In the genomic region with DNA sequence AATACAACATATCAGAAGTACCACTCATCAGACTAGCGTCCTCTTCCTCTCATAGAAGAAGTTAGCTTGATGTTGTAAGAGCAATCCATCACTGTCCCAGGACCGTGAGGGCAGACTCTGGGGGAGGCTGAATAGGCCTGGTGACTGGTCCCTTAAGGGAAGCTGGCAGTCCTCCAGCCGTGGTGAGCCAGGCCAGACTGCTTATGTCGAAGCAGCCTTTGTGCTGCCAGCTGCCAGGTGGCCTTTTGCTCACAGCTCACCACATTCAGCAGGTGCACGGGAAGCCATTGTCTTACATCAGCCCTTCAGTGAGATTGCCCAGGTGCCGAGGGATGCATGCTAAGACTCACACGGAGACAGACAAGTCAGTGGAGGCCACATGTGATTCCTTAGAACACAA, we compare ENCODE assay signal across 9 mouse cellular contexts.
DNase-seq lines count a peak whose midpoint lies in the region; ATAC-seq lines count a peak whose summit lies in the region.
"Had no signal": no experiment of that assay in that cellular context is flagged by ENCODE, and none has a peak within 500 bp of the region (broad histone marks: within the 10 kb centered on the region; RNA-seq: fewer than 3 reads in every experiment).

No protein-coding gene starts in this region.

- peaks cover 12% of the 10 kb centered on the region for H3K27me3 ChIP-seq in midbrain, embryonic 10.5 days (ENCODE audit: low read depth, poor library complexity, severe bottlenecking)
- no peaks in the 10 kb centered on the region for H3K27me3 ChIP-seq in midbrain, embryonic 11.5 days (ENCODE audit: control insufficient read depth, insufficient read depth, low read length)
- H3K27me3 ChIP-seq in hindbrain, embryonic 15.5 days = no peaks in the 10 kb centered on the region

- H3K27ac ChIP-seq in midbrain, embryonic 10.5 days (replicated peaks) = peak overlapping the region; percentile 49; the same call in 1 of the 2 replicates
- no peak overlapping the region for H3K27ac ChIP-seq in midbrain, embryonic 11.5 days (ENCODE audit: low read depth, low read length)
- peak overlapping the region; percentile 11; the same call in 1 of the 2 replicates for H3K27ac ChIP-seq in hindbrain, embryonic 15.5 days (replicated peaks)
- H3K27ac ChIP-seq: layer of hippocampus, adult 2 months had no signal

- WGBS in midbrain, embryonic 10.5 days = 74% methylated on average over 7 of the region's 7 CpGs
- WGBS in midbrain, embryonic 11.5 days = 83% methylated on average over 7 of the region's 7 CpGs
- 17% methylated on average over 7 of the region's 7 CpGs for WGBS in hindbrain, embryonic 15.5 days

- H3K4me1 ChIP-seq in midbrain, embryonic 10.5 days = peaks cover 20% of the 10 kb centered on the region
- peaks cover 7% of the 10 kb centered on the region for H3K4me1 ChIP-seq in midbrain, embryonic 11.5 days (ENCODE audit: control insufficient read depth, insufficient read depth, low read length)
- peaks cover 30% of the 10 kb centered on the region for H3K4me1 ChIP-seq in hindbrain, embryonic 15.5 days (replicated peaks)

- no peaks in the 10 kb centered on the region for H3K36me3 ChIP-seq in midbrain, embryonic 10.5 days
- no peaks in the 10 kb centered on the region for H3K36me3 ChIP-seq in midbrain, embryonic 11.5 days (ENCODE audit: control insufficient read depth, insufficient read depth, low read length)
- H3K36me3 ChIP-seq in hindbrain, embryonic 15.5 days = no peaks in the 10 kb centered on the region

- no peak overlapping the region for H3K4me3 ChIP-seq in midbrain, embryonic 10.5 days
- H3K4me3 ChIP-seq in midbrain, embryonic 11.5 days (ENCODE audit: low read depth, low read length) = no peak overlapping the region
- no peak overlapping the region for H3K4me3 ChIP-seq in hindbrain, embryonic 15.5 days
- H3K4me3 ChIP-seq: layer of hippocampus, adult 2 months had no signal

- DNase-seq in embryo, embryonic 11 days = peak; percentile 16
- DNase-seq in embryo, embryonic 9.5 days (ENCODE audit: extremely low spot score) = no peak
- no peak for DNase-seq in midbrain, embryonic 10.5 days (ENCODE audit: low spot score)
- DNase-seq in midbrain, embryonic 11.5 days (ENCODE audit: low spot score, missing footprints) = no peak
- DNase-seq in adrenal gland, postnatal 36 days = peak; percentile 82 to 83
- no peak for DNase-seq in lung, adult 18-20 months
- no peak for DNase-seq in spleen, postnatal 36 days (ENCODE audit: low spot score in 2 of 2)

- H3K9ac ChIP-seq in midbrain, embryonic 11.5 days (ENCODE audit: low read length) = no peak overlapping the region
- no peak overlapping the region for H3K9ac ChIP-seq in hindbrain, embryonic 15.5 days

- ATAC-seq in midbrain, embryonic 11.5 days (ENCODE audit: low FRiP score) = no peak
- ATAC-seq in hindbrain, embryonic 15.5 days (ENCODE audit: low FRiP score, low read depth) = peak; percentile 73; the same call in 1 of the 2 replicates

- no peak overlapping the region for H3K4me2 ChIP-seq in midbrain, embryonic 11.5 days
- no peak overlapping the region for H3K4me2 ChIP-seq in hindbrain, embryonic 15.5 days

- H3K9me3 ChIP-seq in midbrain, embryonic 10.5 days (replicated peaks) = no peaks in the 10 kb centered on the region
- no peaks in the 10 kb centered on the region for H3K9me3 ChIP-seq in midbrain, embryonic 11.5 days (ENCODE audit: control insufficient read depth, low read length)
- H3K9me3 ChIP-seq in hindbrain, embryonic 15.5 days = no peaks in the 10 kb centered on the region

Comparison
In these comparisons a context has a peak if more than half of its experiments do, and no peak if none do; other contexts are left out.
1. DNase-seq: peak in embryo, embryonic 11 days (single experiment) and adrenal gland, postnatal 36 days (2 of 2); none in embryo, embryonic 9.5 days (single experiment), midbrain, embryonic 10.5 days (single experiment), midbrain, embryonic 11.5 days (single experiment), lung, adult 18-20 months (0 of 2) and spleen, postnatal 36 days (0 of 2).